Mouse (Mus musculus): Measurements from ENCODE around the gene Edem3. TPM values are rescaled to one million over a fixed set of nuclear protein-coding genes. Genes with fewer than 3 reads are reported as not detected.

The Edem3 gene
- polyA plus RNA-seq, 1 experiment from 2014 or later, result 31.0 TPM

DNA sequence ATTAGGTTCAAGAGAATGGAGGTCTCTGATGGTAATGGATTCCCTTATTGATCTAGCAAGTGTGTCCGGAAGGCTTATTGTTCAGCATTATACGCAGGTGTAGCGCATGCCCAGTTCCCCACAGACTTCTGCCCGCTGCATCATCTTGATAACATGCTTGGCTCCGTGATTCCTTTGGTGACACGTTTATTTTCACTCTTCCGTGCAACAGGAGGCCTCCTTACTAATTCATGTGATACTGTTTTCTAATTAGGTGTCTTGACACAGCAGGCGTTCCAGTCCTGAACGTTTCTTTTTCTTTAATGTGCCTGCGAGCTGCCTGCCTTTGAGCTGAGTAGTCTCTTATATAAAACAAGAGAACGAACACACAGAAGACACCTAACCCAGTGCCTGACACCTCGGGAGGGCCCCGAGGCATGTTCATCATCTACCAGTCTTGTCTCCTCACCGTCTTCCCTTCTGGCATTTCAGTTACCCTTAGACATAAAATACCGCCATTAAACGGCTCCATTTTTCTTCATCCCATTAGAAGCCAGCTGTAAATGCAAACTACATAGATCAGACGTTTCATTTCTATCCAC is 90.2 kb downstream of the Edem3 start:
- Histone ChIP-seq H3K4me2 (ENCODE audit: low read length) (no peak overlapping the region; the same call in 1 of the 2 replicates), H3K27me3 (ENCODE audit: control insufficient read depth, insufficient read depth, low read length) (no peaks in the 10 kb centered on the region), H3K9me3 (ENCODE audit: control insufficient read depth, low read length) (no peaks in the 10 kb centered on the region), H3K36me3 (ENCODE audit: control insufficient read depth, insufficient read depth, low read length) (no peaks in the 10 kb centered on the region), H3K27ac (replicated peaks; ENCODE audit: low read depth, low read length) (0 out of 2 replicates have a peak overlapping the region, but pooled peaks have one; percentile 15), H3K9ac (replicated peaks; ENCODE audit: low read length) (no peak overlapping the region), H3K4me3 (replicated peaks; ENCODE audit: low read depth, low read length) (no peak overlapping the region), H3K4me1 (ENCODE audit: control insufficient read depth, insufficient read depth, low read length) (no peaks in the 10 kb centered on the region)
- ATAC-seq (ENCODE audit: low FRiP score, low TSS enrichment), result peak; percentile 46; the same call in 1 of the 2 replicates
- 56% methylated on average over 17 of the region's 17 CpGs for WGBS
- peak; percentile 58 for DNase-seq

DNA sequence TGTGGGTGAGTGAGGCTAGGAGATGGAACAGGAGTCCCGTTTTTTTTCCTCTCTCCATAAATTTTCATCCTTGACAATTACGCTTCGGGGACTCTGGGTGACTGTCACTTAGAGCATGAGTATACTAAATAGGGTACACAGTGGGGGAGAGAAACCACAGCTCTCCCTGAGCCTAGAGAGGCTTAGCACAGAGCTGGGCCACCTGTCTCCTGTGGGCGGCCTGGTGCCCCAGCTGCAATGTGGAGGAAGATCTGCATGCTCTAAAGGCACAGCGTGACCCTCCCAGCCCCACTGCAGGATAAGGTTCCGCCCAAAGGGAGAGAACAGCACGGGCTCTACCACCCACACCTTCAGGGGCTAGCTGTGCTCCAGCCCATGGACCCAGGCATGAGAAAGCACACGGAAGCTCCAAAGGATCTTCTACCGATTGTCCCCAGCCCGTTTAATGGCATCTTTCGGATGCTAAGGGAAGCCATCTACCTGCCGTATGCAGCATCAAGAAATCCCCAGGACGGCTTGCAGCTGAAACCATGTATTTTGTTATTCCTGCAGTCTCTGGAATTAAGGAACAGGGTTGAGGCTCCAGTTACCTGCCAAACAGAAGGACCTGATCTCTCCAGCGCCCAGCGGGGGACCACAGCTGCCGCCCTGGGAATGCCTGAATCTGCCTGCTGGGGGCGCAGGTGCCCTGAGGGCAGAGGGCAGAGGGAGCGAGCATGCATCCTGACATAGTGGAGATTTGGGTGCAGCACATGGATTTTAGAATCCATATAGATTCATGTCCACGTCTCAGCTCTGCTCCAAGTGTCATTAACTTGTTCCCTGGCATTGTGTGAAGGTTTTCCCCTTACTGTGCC is 91.0 kb downstream of the Edem3 start:
- 58% methylated on average over 19 of the region's 19 CpGs for WGBS
- ATAC-seq (ENCODE audit: low FRiP score, low TSS enrichment), result no peak

DNA sequence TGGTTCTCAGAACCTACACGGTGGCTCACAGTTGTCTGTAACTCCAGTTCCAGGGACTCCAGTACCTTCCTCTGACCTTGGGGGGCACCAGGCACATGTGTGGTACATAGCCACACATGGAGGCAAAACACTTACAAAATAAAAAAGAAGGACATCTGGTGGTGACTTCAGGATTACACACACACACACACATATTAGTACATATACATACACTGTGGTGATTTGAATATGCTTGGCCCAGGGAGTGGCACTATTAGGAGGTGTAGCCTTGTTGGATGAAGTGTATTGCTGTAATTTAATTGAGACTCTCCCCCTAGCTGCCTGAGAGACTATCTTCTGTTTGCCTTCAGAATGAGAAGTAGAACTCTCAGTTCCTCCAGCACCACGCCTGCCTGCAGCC is 93.1 kb downstream of the Edem3 start:
- H3K4me3 ChIP-seq (replicated peaks; ENCODE audit: low read depth, low read length), result no peak overlapping the region
- no peaks in the 10 kb centered on the region for H3K36me3 ChIP-seq (ENCODE audit: control insufficient read depth, insufficient read depth, low read length)
- WGBS, result 88% methylated on average over 2 of the region's 2 CpGs
- H3K4me1 ChIP-seq (ENCODE audit: control insufficient read depth, insufficient read depth, low read length), result no peaks in the 10 kb centered on the region
- H3K27me3 ChIP-seq (ENCODE audit: control insufficient read depth, insufficient read depth, low read length), result no peaks in the 10 kb centered on the region
- DNase-seq (no peak), ATAC-seq (ENCODE audit: low FRiP score, low TSS enrichment) (no peak)
- H3K27ac ChIP-seq (replicated peaks; ENCODE audit: low read depth, low read length), result no peak overlapping the region
- H3K9me3 ChIP-seq (ENCODE audit: control insufficient read depth, low read length), result no peaks in the 10 kb centered on the region
- no peak overlapping the region for H3K9ac ChIP-seq (replicated peaks; ENCODE audit: low read length)
- H3K4me2 ChIP-seq (ENCODE audit: low read length), result no peak overlapping the region

More for the DNA sequence above, 91.0 kb downstream of the Edem3 start:
- H3K9ac ChIP-seq (replicated peaks; ENCODE audit: low read length), result no peak overlapping the region
- H3K36me3 ChIP-seq (ENCODE audit: control insufficient read depth, insufficient read depth, low read length), result no peaks in the 10 kb centered on the region
- no peaks in the 10 kb centered on the region for H3K9me3 ChIP-seq (ENCODE audit: control insufficient read depth, low read length)
- peak overlapping the region; percentile 15; the same call in 1 of the 2 replicates for H3K27ac ChIP-seq (replicated peaks; ENCODE audit: low read depth, low read length)
- H3K4me2 ChIP-seq (ENCODE audit: low read length), result no peak overlapping the region
- peak; percentile 24 for DNase-seq
- H3K27me3 ChIP-seq (ENCODE audit: control insufficient read depth, insufficient read depth, low read length), result no peaks in the 10 kb centered on the region
- no peaks in the 10 kb centered on the region for H3K4me1 ChIP-seq (ENCODE audit: control insufficient read depth, insufficient read depth, low read length)
- H3K4me3 ChIP-seq (replicated peaks; ENCODE audit: low read depth, low read length), result no peak overlapping the region

DNA sequence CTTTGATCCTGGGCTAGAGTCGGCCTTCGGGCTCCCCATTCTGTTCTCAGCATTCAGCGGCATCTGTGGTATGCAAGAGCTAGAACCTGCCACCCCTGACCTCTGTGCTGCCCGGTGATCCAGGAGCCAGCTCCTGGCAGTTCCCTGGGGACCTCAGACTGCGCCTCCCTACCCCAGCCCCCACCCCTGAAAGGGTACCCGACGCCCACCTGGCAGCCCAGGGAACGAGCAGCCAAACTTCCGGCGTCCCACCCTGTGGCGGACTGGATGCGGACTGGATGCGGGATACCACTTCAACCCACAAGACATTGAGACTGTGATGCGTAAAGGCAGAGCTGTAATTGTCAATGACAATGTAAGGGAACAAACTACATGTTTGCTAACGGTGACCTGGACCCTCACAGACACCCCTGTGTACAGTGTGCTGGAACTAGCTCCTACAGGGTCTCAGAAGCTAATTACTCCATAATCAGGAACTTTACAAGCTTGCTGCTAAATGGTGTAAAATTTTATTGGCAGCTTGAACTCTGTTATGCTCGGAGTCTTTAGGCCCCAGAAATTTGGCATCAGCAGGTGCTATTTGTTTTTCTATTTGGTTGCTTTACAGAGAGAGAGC is 94.9 kb downstream of the Edem3 start:
- Histone ChIP-seq H3K27ac (replicated peaks; ENCODE audit: low read depth, low read length) (no peak overlapping the region), H3K4me2 (ENCODE audit: low read length) (no peak overlapping the region), H3K4me1 (ENCODE audit: control insufficient read depth, insufficient read depth, low read length) (no peaks in the 10 kb centered on the region), H3K4me3 (replicated peaks; ENCODE audit: low read depth, low read length) (no peak overlapping the region), H3K9ac (replicated peaks; ENCODE audit: low read length) (no peak overlapping the region), H3K36me3 (ENCODE audit: control insufficient read depth, insufficient read depth, low read length) (no peaks in the 10 kb centered on the region), H3K27me3 (ENCODE audit: control insufficient read depth, insufficient read depth, low read length) (no peaks in the 10 kb centered on the region), H3K9me3 (ENCODE audit: control insufficient read depth, low read length) (no peaks in the 10 kb centered on the region)
- ATAC-seq (ENCODE audit: low FRiP score, low TSS enrichment), result no peak
- no peak for DNase-seq
- 85% methylated on average over 16 of the region's 16 CpGs for WGBS

DNA sequence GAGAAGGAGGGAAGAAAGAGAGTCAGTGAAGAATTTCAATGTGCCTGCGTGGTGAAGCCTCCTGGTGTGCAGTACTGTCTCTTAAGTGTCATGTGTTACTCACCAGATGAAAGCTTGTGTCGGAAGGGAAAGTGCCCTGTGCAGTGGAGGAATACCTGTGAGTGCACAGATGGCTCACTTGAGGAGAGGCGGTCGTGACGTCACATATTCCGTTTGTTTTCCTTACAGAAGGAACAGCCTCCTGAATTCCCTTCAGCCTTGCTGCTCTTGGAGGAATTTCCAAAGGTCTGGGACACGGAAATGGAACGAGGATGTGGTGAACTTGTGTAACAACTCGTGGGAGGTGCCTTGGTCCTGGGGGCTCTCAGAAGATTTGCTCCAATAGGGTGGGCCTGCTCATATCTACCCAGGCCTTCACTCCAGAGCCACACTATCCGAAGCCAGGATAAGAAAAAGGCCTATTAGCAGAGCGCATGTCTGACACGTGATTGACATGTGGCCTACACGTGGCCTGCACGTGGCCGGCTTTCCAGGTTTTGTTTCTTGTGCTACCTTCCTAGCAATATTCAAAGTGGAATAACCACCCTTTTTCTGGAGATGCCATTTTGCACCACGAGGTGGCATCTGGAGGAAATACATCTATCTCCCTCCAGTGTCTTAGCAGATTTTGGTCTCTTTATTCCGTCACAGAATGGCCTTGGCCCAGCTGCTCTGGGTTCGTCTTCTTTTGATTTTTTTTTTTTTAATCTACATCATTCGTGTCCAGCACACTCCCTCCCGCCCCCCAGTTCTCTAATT is 96.1 kb downstream of the Edem3 start:
- no peak overlapping the region for H3K4me2 ChIP-seq (ENCODE audit: low read length)
- no peaks in the 10 kb centered on the region for H3K4me1 ChIP-seq (ENCODE audit: control insufficient read depth, insufficient read depth, low read length)
- no peak for ATAC-seq (ENCODE audit: low FRiP score, low TSS enrichment)
- 81% methylated on average over 20 of the region's 20 CpGs for WGBS
- no peaks in the 10 kb centered on the region for H3K9me3 ChIP-seq (ENCODE audit: control insufficient read depth, low read length)
- H3K27ac ChIP-seq (replicated peaks; ENCODE audit: low read depth, low read length), result no peak overlapping the region
- H3K4me3 ChIP-seq (replicated peaks; ENCODE audit: low read depth, low read length), result no peak overlapping the region
- no peaks in the 10 kb centered on the region for H3K27me3 ChIP-seq (ENCODE audit: control insufficient read depth, insufficient read depth, low read length)
- DNase-seq, result peak; percentile 34
- H3K36me3 ChIP-seq (ENCODE audit: control insufficient read depth, insufficient read depth, low read length), result no peaks in the 10 kb centered on the region
- H3K9ac ChIP-seq (replicated peaks; ENCODE audit: low read length), result no peak overlapping the region

DNA sequence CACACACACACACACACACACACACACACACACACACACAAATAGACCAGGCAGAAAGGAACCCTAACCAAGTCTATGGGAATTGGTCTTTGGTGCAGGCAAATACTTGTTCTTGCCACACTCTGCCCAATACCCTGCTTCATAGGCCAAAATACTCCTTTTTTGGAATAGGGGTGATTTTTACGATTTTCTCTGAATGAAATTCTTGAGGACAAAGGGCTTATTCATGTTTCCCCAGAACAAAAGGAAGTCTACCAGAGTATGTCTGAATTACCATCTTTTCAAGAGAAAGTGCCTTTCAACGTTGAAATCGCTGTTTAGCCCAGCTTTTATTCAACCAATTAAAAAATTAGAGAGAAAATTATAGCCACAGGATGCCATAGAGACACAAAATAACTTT is 96.8 kb downstream of the Edem3 start:
- Histone ChIP-seq H3K27me3 (ENCODE audit: control insufficient read depth, insufficient read depth, low read length) (no peaks in the 10 kb centered on the region), H3K9me3 (ENCODE audit: control insufficient read depth, low read length) (no peaks in the 10 kb centered on the region), H3K36me3 (ENCODE audit: control insufficient read depth, insufficient read depth, low read length) (no peaks in the 10 kb centered on the region), H3K4me1 (ENCODE audit: control insufficient read depth, insufficient read depth, low read length) (no peaks in the 10 kb centered on the region), H3K9ac (replicated peaks; ENCODE audit: low read length) (no peak overlapping the region), H3K27ac (replicated peaks; ENCODE audit: low read depth, low read length) (no peak overlapping the region), H3K4me2 (ENCODE audit: low read length) (no peak overlapping the region), H3K4me3 (replicated peaks; ENCODE audit: low read depth, low read length) (no peak overlapping the region)
- WGBS, result 14% methylated on average over 3 of the region's 3 CpGs
- ATAC-seq (ENCODE audit: low FRiP score, low TSS enrichment), result no peak
- no peak for DNase-seq

DNA sequence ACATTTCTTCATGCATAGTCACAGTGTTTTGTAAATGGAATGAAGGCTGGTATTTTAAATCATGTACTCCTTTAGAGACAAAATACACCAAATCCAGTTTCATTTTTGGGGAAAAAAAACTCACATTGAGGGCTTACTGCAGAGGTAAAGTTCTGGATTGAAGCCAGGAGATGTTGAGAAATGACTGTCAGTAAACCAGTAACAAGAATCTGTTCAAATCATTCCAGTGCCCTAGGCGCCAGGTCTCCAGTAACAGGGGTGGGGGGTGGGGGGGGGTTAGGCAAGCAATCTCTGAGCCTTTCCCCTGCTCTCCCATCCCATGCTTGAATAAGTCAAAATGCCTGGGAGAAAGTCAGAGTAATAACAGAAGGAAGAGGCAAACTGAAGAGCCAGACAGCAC is 100.4 kb downstream of the Edem3 start:
- Histone ChIP-seq H3K4me3 (replicated peaks; ENCODE audit: low read depth, low read length) (no peak overlapping the region), H3K36me3 (ENCODE audit: control insufficient read depth, insufficient read depth, low read length) (no peaks in the 10 kb centered on the region), H3K27ac (replicated peaks; ENCODE audit: low read depth, low read length) (no peak overlapping the region), H3K9me3 (ENCODE audit: control insufficient read depth, low read length) (no peaks in the 10 kb centered on the region), H3K9ac (replicated peaks; ENCODE audit: low read length) (no peak overlapping the region), H3K27me3 (ENCODE audit: control insufficient read depth, insufficient read depth, low read length) (no peaks in the 10 kb centered on the region), H3K4me2 (ENCODE audit: low read length) (no peak overlapping the region), H3K4me1 (ENCODE audit: control insufficient read depth, insufficient read depth, low read length) (no peaks in the 10 kb centered on the region)
- 65% methylated on average over 1 of the region's 1 CpGs for WGBS
- DNase-seq (no peak), ATAC-seq (ENCODE audit: low FRiP score, low TSS enrichment) (no peak)

DNA sequence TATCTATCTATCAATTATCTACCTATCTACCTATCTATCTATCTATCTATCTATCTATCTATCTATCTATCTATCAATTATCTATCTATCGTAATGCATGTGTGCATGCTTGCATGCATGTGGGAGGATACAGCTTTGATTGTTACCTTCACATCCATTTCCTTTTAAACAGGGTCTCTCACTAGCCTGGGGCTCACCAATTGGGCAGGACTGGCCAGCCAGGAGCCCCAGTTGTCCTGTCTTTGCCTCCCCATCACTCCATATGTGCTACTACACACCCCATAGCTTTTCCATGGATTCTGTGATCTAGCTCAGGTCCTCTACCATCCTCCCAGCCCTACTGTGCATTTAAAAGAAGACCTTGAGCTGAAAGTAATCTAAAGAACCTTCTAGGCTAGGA is 103.3 kb downstream of the Edem3 start:
- Histone ChIP-seq H3K4me1 (ENCODE audit: control insufficient read depth, insufficient read depth, low read length) (no peaks in the 10 kb centered on the region), H3K36me3 (ENCODE audit: control insufficient read depth, insufficient read depth, low read length) (no peaks in the 10 kb centered on the region), H3K27me3 (ENCODE audit: control insufficient read depth, insufficient read depth, low read length) (no peaks in the 10 kb centered on the region), H3K9me3 (ENCODE audit: control insufficient read depth, low read length) (no peaks in the 10 kb centered on the region), H3K27ac (replicated peaks; ENCODE audit: low read depth, low read length) (no peak overlapping the region), H3K9ac (replicated peaks; ENCODE audit: low read length) (no peak overlapping the region), H3K4me2 (ENCODE audit: low read length) (no peak overlapping the region), H3K4me3 (replicated peaks; ENCODE audit: low read depth, low read length) (no peak overlapping the region)
- no peak for ATAC-seq (ENCODE audit: low FRiP score, low TSS enrichment)
- DNase-seq, result no peak
- 95% methylated on average over 1 of the region's 1 CpGs for WGBS
